Mouse (Mus musculus): ENCODE results near the gene Poglut1. TPM values are rescaled to one million over a fixed set of nuclear protein-coding genes. Genes with fewer than 3 reads are reported as not detected.

The Poglut1 gene
- polyA plus RNA-seq (2012; rRNA removed), result 17.9 and 18.2 TPM in 2 replicates

- no peaks in the 10 kb centered on the region; the same call in 1 of the 2 replicates for H3K4me1 ChIP-seq (ENCODE audit: control insufficient read depth, insufficient read depth, insufficient read length)
Observed at GRCm38 (mm10) chr16:38549479-38550396, at the start of gene Poglut1. Gene Poglut1, minus strand, starts transcription at chr16:38550258.

GRCm38 (mm10) chr16:38598986-38599680 lies 49.1 kb upstream of the Poglut1 start:
- WGBS, result 88% methylated on average over 11 of the region's 11 CpGs
- H3K36me3 ChIP-seq (ENCODE audit: control insufficient read depth, insufficient read depth, low read length), result no peaks in the 10 kb centered on the region
- no peak for DNase-seq (ENCODE audit: low read depth in 1 of 2, low spot score in 2 of 2)
- no peak overlapping the region for H3K4me3 ChIP-seq (ENCODE audit: extremely low read depth, insufficient read depth, insufficient read length)
- H3K27me3 ChIP-seq (ENCODE audit: control insufficient read depth, insufficient read depth, low read length), result no peaks in the 10 kb centered on the region
- no peaks in the 10 kb centered on the region for H3K4me1 ChIP-seq (ENCODE audit: control insufficient read depth, insufficient read depth, insufficient read length)
- H3K27ac ChIP-seq (ENCODE audit: insufficient read depth, low read length), result no peak overlapping the region
- TF ChIP-seq CTCF (IDR thresholded peaks at IDR 0.05; ENCODE audit: extremely low read depth, insufficient read depth, insufficient read length, insufficient replicate concordance) (no peak), POLR2A (IDR thresholded peaks at IDR 0.05; ENCODE audit: low read depth, low read length) (no peak)

More at GRCm38 (mm10) chr16:38549479-38550396, at the start of gene Poglut1:
- H3K36me3 ChIP-seq (ENCODE audit: control insufficient read depth, insufficient read depth, low read length), result peaks cover 12% of the 10 kb centered on the region
- peak in 1 of 2 experiments; percentile 69 for DNase-seq (ENCODE audit: low read depth in 1 of 2, low spot score in 2 of 2)
- WGBS, result 4% methylated on average over 54 of the region's 54 CpGs
- H3K27ac ChIP-seq (ENCODE audit: insufficient read depth, low read length), result no peak within 1 kb of the TSS
- no peaks in the 10 kb centered on the region for H3K27me3 ChIP-seq (ENCODE audit: control insufficient read depth, insufficient read depth, low read length)
- H3K4me3 ChIP-seq (ENCODE audit: extremely low read depth, insufficient read depth, insufficient read length), result peak within 1 kb of the TSS; percentile 75
- no peak for TF ChIP-seq CTCF (IDR thresholded peaks at IDR 0.05; ENCODE audit: extremely low read depth, insufficient read depth, insufficient read length, insufficient replicate concordance)
- peak; percentile 34 for TF ChIP-seq POLR2A (IDR thresholded peaks at IDR 0.05; ENCODE audit: low read depth, low read length)

GRCm38 (mm10) chr16:38596651-38597050 lies 46.6 kb upstream of the Poglut1 start:
- WGBS, result 87% methylated on average over 2 of the region's 2 CpGs
- TF ChIP-seq CTCF (IDR thresholded peaks at IDR 0.05; ENCODE audit: extremely low read depth, insufficient read depth, insufficient read length, insufficient replicate concordance), result no peak
- no peak for TF ChIP-seq POLR2A (IDR thresholded peaks at IDR 0.05; ENCODE audit: low read depth, low read length)
- H3K27me3 ChIP-seq (ENCODE audit: control insufficient read depth, insufficient read depth, low read length), result no peaks in the 10 kb centered on the region

GRCm38 (mm10) chr16:38596099-38596498 lies 46.0 kb upstream of the Poglut1 start:
- H3K27me3 ChIP-seq (ENCODE audit: control insufficient read depth, insufficient read depth, low read length), result no peaks in the 10 kb centered on the region

More at GRCm38 (mm10) chr16:38596651-38597050, 46.6 kb upstream of the Poglut1 start:
- no peak for DNase-seq (ENCODE audit: low read depth in 1 of 2, low spot score in 2 of 2)
- Histone ChIP-seq H3K4me3 (ENCODE audit: extremely low read depth, insufficient read depth, insufficient read length) (no peak overlapping the region), H3K4me1 (ENCODE audit: control insufficient read depth, insufficient read depth, insufficient read length) (no peaks in the 10 kb centered on the region), H3K27ac (ENCODE audit: insufficient read depth, low read length) (no peak overlapping the region), H3K36me3 (ENCODE audit: control insufficient read depth, insufficient read depth, low read length) (peaks cover 6% of the 10 kb centered on the region)

GRCm38 (mm10) chr16:38594435-38594834 lies 44.4 kb upstream of the Poglut1 start:
- Histone ChIP-seq H3K27ac (ENCODE audit: insufficient read depth, low read length) (no peak overlapping the region), H3K27me3 (ENCODE audit: control insufficient read depth, insufficient read depth, low read length) (no peaks in the 10 kb centered on the region), H3K4me1 (ENCODE audit: control insufficient read depth, insufficient read depth, insufficient read length) (no peaks in the 10 kb centered on the region), H3K36me3 (ENCODE audit: control insufficient read depth, insufficient read depth, low read length) (peaks cover 13% of the 10 kb centered on the region), H3K4me3 (ENCODE audit: extremely low read depth, insufficient read depth, insufficient read length) (no peak overlapping the region)
- TF ChIP-seq CTCF (IDR thresholded peaks at IDR 0.05; ENCODE audit: extremely low read depth, insufficient read depth, insufficient read length, insufficient replicate concordance) (no peak), POLR2A (IDR thresholded peaks at IDR 0.05; ENCODE audit: low read depth, low read length) (no peak)
- no peak for DNase-seq (ENCODE audit: low read depth in 1 of 2, low spot score in 2 of 2)
- 88% methylated on average over 1 of the region's 1 CpGs for WGBS

More at GRCm38 (mm10) chr16:38596099-38596498, 46.0 kb upstream of the Poglut1 start:
- Histone ChIP-seq H3K4me3 (ENCODE audit: extremely low read depth, insufficient read depth, insufficient read length) (no peak overlapping the region), H3K36me3 (ENCODE audit: control insufficient read depth, insufficient read depth, low read length) (peaks cover 9% of the 10 kb centered on the region), H3K27ac (ENCODE audit: insufficient read depth, low read length) (no peak overlapping the region), H3K4me1 (ENCODE audit: control insufficient read depth, insufficient read depth, insufficient read length) (no peaks in the 10 kb centered on the region)
- WGBS, result 88% methylated on average over 2 of the region's 2 CpGs
- no peak for DNase-seq (ENCODE audit: low read depth in 1 of 2, low spot score in 2 of 2)
- TF ChIP-seq POLR2A (IDR thresholded peaks at IDR 0.05; ENCODE audit: low read depth, low read length) (no peak), CTCF (IDR thresholded peaks at IDR 0.05; ENCODE audit: extremely low read depth, insufficient read depth, insufficient read length, insufficient replicate concordance) (no peak)

- TF ChIP-seq POLR2A (IDR thresholded peaks at IDR 0.05; ENCODE audit: low read depth, low read length), result no peak
- H3K36me3 ChIP-seq (ENCODE audit: control insufficient read depth, insufficient read depth, low read length), result peaks cover 17% of the 10 kb centered on the region
- H3K4me1 ChIP-seq (ENCODE audit: control insufficient read depth, insufficient read depth, insufficient read length), result no peaks in the 10 kb centered on the region
- no peak overlapping the region for H3K4me3 ChIP-seq (ENCODE audit: extremely low read depth, insufficient read depth, insufficient read length)
- 94% methylated on average over 4 of the region's 4 CpGs for WGBS
- no peak overlapping the region for H3K27ac ChIP-seq (ENCODE audit: insufficient read depth, low read length)
- no peaks in the 10 kb centered on the region for H3K27me3 ChIP-seq (ENCODE audit: control insufficient read depth, insufficient read depth, low read length)
- no peak for DNase-seq (ENCODE audit: low read depth in 1 of 2, low spot score in 2 of 2)
Observed at GRCm38 (mm10) chr16:38592946-38593345, 42.9 kb upstream of the Poglut1 start.

All from spleen, adult 2 months (tissue).